Mouse (Mus musculus) c-Kit-positive CD71-negative TER-119-negative erythroid progenitor cells, embryonic 14.5 days (primary cell): Measurements from ENCODE around the gene Galk2.
A peak's percentile ranks its signal among the peaks of the same experiment; 100 is the strongest.

Experiments used
- DNase-seq: peaks from one replicate; pipeline ENCODE4 v3.0.0-alpha.2; 2013; ENCODE audit warnings: low read depth

Gene Galk2

GRCm38 (mm10) chr2:125900797-125901410 is 42.0 kb downstream of the Galk2 start:
- no peak for DNase-seq

- DNase-seq: no peak
Observed at GRCm38 (mm10) chr2:125901426-125901825, 42.5 kb downstream of the Galk2 start.

GRCm38 (mm10) chr2:125906407-125907066 is 47.6 kb downstream of the Galk2 start:
- no peak for DNase-seq

GRCm38 (mm10) chr2:125907580-125908255 is 48.8 kb downstream of the Galk2 start:
- no peak for DNase-seq

- DNase-seq: no peak
Observed at GRCm38 (mm10) chr2:125914167-125914566, 55.3 kb downstream of the Galk2 start.

GRCm38 (mm10) chr2:125914713-125915112 is 55.8 kb downstream of the Galk2 start:
- no peak for DNase-seq

- no peak for DNase-seq
Observed at GRCm38 (mm10) chr2:125916652-125917296, 57.9 kb downstream of the Galk2 start.

- DNase-seq: no peak
Observed at GRCm38 (mm10) chr2:125917297-125917679, 58.4 kb downstream of the Galk2 start.

- DNase-seq: no peak
Observed at GRCm38 (mm10) chr2:125921273-125921672, 62.4 kb downstream of the Galk2 start.

GRCm38 (mm10) chr2:125922149-125922548 is 63.2 kb downstream of the Galk2 start:
- no peak for DNase-seq

GRCm38 (mm10) chr2:125922877-125923276 is 64.0 kb downstream of the Galk2 start:
- DNase-seq: no peak

- DNase-seq: no peak
Observed at GRCm38 (mm10) chr2:125923346-125923745, 64.4 kb downstream of the Galk2 start.

GRCm38 (mm10) chr2:125924554-125924953 is 65.6 kb downstream of the Galk2 start:
- DNase-seq: no peak

GRCm38 (mm10) chr2:125925081-125925480 is 66.2 kb downstream of the Galk2 start:
- DNase-seq: no peak

- DNase-seq: no peak
Observed at GRCm38 (mm10) chr2:125929396-125929795, 70.5 kb downstream of the Galk2 start.

- no peak for DNase-seq
Observed at GRCm38 (mm10) chr2:125929872-125930271, 71.0 kb downstream of the Galk2 start.

GRCm38 (mm10) chr2:125931193-125931592 is 72.3 kb downstream of the Galk2 start:
- no peak for DNase-seq

GRCm38 (mm10) chr2:125932734-125933133 is 73.8 kb downstream of the Galk2 start:
- no peak for DNase-seq

GRCm38 (mm10) chr2:125933977-125934376 is 75.1 kb downstream of the Galk2 start:
- peak; percentile 5 for DNase-seq

- DNase-seq: no peak
Observed at GRCm38 (mm10) chr2:125936396-125936795, 77.5 kb downstream of the Galk2 start.

GRCm38 (mm10) chr2:125938993-125939642 is 80.2 kb downstream of the Galk2 start:
- no peak for DNase-seq

- DNase-seq: no peak
Observed at GRCm38 (mm10) chr2:125941111-125941785, 82.3 kb downstream of the Galk2 start.
